Mouse (Mus musculus) CH12.LX (cell line): Measurements from ENCODE around the gene A830018L16Rik.

Experiments used
- BHLHE40 ChIP-seq: IDR thresholded peaks from 2 replicates; pipeline ENCODE4 v1.6.1; 2011; ENCODE audit warnings: mild to moderate bottlenecking, low read depth, low read length, improper control_type of control experiment
- CTCF ChIP-seq, 2 experiments: IDR thresholded peaks in 1 of 2; conservative IDR thresholded peaks in 1 of 2; 2 replicates each; pipeline ENCODE4 v1.5.1; 2011 to 2012; ENCODE audit warnings: low read depth in 2 of 2, low read length in 2 of 2, improper control_type of control experiment in 1 of 2, inconsistent platforms in 1 of 2, mild to moderate bottlenecking in 1 of 2, moderate library complexity in 1 of 2
- EP300 ChIP-seq: IDR thresholded peaks from 2 replicates; pipeline ENCODE4 v1.6.1; 2011; ENCODE audit warnings: low read length, improper control_type of control experiment
- HCFC1 ChIP-seq: IDR thresholded peaks from 2 replicates; pipeline ENCODE4 v1.6.1; 2012; ENCODE audit warnings: low read depth, mild to moderate bottlenecking, inconsistent platforms, low read length, improper control_type of control experiment
- IRF4 ChIP-seq: IDR thresholded peaks from 2 replicates; pipeline ENCODE4 v1.6.1; 2014; ENCODE audit warnings: low read depth, mild to moderate bottlenecking, inconsistent platforms, low read length, improper control_type of control experiment
- MAFK ChIP-seq: IDR thresholded peaks from 2 replicates; pipeline ENCODE4 v1.6.1; 2011; ENCODE audit warnings: low read length, improper control_type of control experiment; ENCODE audit not compliant: insufficient replicate concordance
- MAX ChIP-seq: IDR thresholded peaks from 2 replicates; pipeline ENCODE4 v1.6.1; 2011; ENCODE audit warnings: low read length, improper control_type of control experiment
- MEF2A ChIP-seq: IDR thresholded peaks from 2 replicates; pipeline ENCODE4 v1.6.1; 2014; ENCODE audit warnings: low read depth, mild to moderate bottlenecking, inconsistent platforms, low read length, improper control_type of control experiment, borderline replicate concordance
- NELFE ChIP-seq: IDR thresholded peaks from 2 replicates; pipeline ENCODE4 v1.6.1; 2011; ENCODE audit warnings: low read depth, low read length, improper control_type of control experiment
- NRF1 ChIP-seq: IDR thresholded peaks from 2 replicates; pipeline ENCODE4 v1.6.1; 2014; ENCODE audit warnings: low read depth, mild to moderate bottlenecking, inconsistent platforms, low read length, improper control_type of control experiment, moderate library complexity
- POLR2A ChIP-seq: IDR thresholded peaks from 2 replicates; pipeline ENCODE4 v1.6.1; 2011; ENCODE audit warnings: low read depth, mild to moderate bottlenecking, improper control_type of control experiment, low read length
- POLR2AphosphoS2 ChIP-seq: IDR thresholded peaks from 2 replicates; pipeline ENCODE4 v1.6.1; 2011; ENCODE audit warnings: low read depth, low read length, improper control_type of control experiment
- RCOR1 ChIP-seq: conservative IDR thresholded peaks from 2 replicates; pipeline ENCODE4 v1.6.1; 2012; ENCODE audit warnings: low read depth, mild to moderate bottlenecking, inconsistent platforms, low read length, improper control_type of control experiment
- ZKSCAN1 ChIP-seq: IDR thresholded peaks from 2 replicates; pipeline ENCODE4 v1.6.1; 2012; ENCODE audit warnings: low read depth, inconsistent platforms, low read length, improper control_type of control experiment, borderline replicate concordance

GRCm38 (mm10) chr1:11658061-11658625 is 244.2 kb downstream of the A830018L16Rik start:
- no peak for TF ChIP-seq MAFK
- no peak for TF ChIP-seq NRF1
- no peak for TF ChIP-seq CTCF (conservative IDR thresholded peaks at IDR 0.05 in 1 of 2, IDR thresholded peaks at IDR 0.05 in 1 of 2; ENCODE audit: low read depth in 2 of 2, low read length in 2 of 2)
- no peak for TF ChIP-seq EP300
- TF ChIP-seq POLR2A, result no peak
- no peak for TF ChIP-seq HCFC1
- TF ChIP-seq RCOR1, result no peak
- no peak for TF ChIP-seq BHLHE40
- no peak for TF ChIP-seq IRF4
- TF ChIP-seq NELFE, result no peak
- TF ChIP-seq POLR2AphosphoS2, result no peak
- no peak for TF ChIP-seq MEF2A
- no peak for TF ChIP-seq ZKSCAN1
- no peak for TF ChIP-seq MAX
